Mouse (Mus musculus) 3T3-L1 (cell line): ENCODE data around the gene Prpf38b.

Source experiments
- DNase-seq: peaks from one replicate; pipeline ENCODE4 v3.0.0-alpha.2; 2015; ENCODE audit warnings: low read depth, low spot score

Gene Prpf38b

DNA sequence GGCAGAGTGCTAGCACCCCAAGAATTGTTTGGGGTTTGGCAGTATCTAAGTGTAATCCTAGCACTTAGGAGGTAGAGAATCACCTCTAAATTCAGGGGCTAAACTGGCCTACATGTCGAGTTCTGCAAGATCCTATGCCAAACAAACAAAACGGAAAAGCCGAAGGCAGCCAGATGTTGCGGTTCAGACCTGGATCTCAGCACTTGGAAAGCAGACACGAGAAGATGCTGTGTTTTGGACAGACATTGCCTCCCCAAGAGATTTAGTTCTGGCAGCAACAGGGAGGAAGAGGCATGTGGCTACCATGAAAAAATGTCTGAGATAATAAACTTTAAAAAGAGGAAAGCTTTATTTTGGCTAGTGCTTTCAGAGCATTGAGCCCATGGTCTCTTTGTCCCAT lies 10.8 kb downstream of the Prpf38b start:
- peak; percentile 20 for DNase-seq

DNA sequence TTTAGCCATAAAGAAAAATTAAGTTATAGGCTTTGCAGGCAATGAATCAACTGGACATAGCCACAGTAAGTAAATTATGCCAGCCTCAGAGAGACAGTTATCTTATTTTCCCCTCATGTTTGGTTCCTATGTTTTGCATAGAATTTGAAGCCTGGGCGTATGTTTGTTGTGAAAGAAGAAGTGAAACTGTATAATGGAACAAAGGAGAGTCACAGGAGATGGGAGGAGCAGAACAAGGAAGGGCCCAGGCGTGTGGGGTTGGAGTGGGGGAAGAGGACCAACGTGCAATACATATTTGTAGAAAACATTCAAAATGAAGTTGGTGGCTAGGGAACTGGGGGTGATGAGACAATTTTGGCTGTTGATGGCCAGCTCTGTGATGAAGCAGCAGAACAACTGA lies 11.4 kb downstream of the Prpf38b start:
- no peak for DNase-seq

DNA sequence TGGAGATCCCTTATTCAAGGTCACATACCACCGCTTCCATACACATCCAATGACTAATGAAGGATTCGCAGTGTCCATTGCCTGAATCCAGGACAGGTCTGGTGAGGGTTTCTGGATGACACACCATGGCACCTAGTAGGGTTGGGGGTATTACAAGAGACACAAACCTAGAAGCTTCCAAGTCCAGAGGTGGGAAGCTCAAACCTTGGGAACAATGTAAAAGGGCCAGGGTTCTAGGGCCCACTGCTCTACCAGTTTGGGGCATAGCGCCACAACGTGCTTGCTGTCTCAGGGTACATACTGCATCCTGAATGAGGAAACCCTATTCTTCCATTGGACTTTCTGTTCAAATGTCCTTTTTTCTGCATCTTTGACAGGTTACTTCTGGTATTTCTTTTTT lies 12.9 kb downstream of the Prpf38b start:
- no peak for DNase-seq

DNA sequence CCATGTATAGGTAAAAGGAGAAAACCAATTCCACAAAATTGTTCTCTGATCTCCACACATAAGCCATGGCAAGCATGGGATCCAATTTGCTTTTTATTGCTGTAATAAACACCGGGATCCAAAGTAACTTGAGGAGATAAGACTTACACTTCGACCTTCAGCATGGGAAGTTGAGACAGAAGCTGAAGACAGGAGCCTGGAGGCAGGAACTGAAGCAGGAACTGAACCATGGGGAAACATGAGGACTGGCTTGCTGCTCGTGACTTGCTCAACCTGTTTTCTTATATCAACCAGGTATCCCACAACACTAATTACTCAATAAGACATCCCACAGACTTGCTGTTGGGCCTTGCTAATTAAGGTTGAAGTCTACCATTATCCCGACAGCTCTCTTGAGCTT lies 18.6 kb downstream of the Prpf38b start:
- DNase-seq, result no peak

DNA sequence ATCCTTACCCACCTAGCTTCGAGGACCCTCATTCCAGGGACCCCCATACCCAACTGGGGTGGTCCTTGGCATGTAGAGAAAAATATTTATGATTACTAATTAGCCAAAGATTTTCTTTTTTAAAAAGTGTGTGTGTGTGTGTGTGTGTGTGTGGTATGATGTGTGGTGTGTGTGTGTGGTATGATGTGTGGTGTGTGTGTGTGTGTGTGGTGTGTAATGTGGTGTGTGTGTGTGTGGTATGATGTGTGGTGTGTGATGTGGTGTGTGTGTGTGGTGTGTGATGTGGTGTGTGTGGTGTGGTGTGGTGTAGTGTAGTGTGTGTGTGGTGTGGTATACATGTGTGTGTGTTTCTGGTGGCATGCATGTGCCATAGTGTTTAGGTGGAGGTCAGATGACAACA lies 19.4 kb downstream of the Prpf38b start:
- no peak for DNase-seq

DNA sequence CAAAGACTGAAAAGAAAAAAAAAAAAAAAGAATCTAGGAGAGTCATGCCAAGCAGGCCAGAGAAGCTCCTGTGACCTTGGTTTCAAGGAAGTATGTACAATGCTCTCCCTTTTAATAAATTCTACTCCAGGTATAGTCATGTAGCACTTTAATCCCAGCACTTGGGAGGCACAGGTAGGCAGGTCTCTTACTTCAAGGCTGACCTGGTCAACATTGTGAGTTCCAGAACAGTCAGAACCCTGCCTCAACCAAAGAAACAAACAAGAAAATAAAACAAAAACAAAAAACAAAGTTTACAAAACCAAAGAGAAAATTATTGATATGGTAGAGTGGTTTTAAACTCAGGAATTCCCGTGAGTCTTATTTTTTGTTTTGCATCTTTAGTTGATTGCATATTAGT lies 21.6 kb downstream of the Prpf38b start, which contains the start of gene Fndc7:
Gene Fndc7, minus strand, starts transcription at position 101 of the 400 bp plus-strand sequence.
- DNase-seq, result no peak

DNA sequence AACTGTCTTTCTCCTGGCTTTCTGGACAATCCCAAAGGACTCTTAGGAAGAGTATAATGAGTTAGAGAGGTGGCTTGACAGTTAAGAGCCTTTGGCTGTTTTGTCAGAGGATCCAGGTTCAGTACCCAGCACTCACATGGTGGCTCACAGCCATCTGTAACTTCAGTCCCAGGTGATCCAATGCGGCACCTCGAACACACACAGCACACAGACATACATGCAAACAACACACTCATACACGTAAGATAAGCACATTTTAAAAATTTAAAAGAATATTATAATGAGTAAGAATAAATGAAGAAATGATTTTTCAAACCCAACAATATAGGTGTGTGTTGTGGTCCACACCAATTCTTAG lies 23.9 kb downstream of the Prpf38b start:
- DNase-seq, result no peak

DNA sequence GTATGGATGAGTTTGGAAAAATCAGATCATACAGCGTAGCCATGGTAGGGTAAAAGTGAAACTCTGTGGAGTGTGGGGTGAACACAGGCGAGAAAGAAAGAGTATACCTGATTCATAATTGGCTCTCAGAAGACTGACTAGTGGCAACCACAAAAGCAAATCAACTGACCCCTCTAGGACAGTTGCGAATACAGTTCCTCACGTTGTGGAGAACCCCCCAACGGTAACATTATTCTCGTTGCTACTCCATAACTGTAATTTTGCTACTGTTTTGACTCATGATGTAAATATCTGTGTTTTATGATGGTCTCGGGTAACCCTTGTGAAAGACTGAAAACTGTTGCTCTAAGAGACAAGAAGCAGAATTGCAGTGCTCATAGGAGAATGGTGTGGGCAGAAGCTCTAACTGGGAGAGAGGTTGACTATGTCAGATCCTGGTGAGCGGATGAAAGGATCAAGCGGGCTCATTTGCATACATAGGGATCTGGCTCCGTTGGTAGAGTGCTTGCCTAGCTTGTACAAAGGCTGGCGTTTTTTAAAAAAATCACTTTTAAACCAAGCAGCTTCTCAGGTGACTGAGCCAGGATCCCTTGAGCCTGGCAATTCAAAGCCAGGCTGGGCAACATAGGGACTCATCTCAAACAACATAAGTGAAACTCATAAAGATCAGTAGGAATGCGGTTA lies 24.5 kb downstream of the Prpf38b start:
- DNase-seq, result no peak

DNA sequence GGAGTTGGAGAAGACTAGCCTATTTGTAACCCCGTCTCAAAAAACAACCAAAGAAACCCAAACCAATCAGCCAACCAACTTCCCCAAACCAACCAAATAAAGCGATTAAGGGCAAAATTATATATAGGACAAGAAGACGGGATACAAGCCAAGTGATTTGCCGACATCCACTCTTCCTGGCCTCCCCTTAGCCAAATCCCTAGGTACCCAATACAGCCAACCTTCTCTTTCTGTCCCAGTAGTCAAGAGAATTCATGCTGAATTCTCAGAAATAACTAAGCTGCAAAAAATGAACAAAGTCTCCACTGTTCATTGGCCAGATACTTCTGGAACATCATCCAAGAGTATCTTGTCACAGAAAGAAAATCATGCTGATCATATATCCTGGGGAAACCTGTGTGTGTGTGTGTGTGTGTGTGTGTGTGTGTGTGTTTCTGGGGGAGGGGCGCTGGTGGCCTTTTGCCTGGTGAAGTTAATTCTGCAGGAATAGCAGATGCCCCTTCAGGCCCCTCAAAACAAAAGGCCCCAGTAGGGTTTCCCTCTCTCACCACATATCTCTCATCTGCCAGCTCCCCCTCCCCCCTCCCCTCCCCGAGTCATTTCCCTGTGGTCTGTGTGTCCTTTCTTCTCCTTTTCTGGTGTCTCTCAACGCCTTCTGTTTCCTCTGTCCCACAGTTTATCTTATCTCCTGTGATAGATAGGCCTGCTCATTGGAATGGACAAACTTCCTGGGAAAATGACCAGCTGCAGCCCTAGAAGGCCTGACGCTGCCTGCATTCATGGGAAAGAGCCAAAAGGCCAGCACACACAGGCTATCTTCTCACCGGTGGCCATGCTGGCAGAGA lies 25.6 kb downstream of the Prpf38b start:
- DNase-seq, result peak; percentile 33

DNA sequence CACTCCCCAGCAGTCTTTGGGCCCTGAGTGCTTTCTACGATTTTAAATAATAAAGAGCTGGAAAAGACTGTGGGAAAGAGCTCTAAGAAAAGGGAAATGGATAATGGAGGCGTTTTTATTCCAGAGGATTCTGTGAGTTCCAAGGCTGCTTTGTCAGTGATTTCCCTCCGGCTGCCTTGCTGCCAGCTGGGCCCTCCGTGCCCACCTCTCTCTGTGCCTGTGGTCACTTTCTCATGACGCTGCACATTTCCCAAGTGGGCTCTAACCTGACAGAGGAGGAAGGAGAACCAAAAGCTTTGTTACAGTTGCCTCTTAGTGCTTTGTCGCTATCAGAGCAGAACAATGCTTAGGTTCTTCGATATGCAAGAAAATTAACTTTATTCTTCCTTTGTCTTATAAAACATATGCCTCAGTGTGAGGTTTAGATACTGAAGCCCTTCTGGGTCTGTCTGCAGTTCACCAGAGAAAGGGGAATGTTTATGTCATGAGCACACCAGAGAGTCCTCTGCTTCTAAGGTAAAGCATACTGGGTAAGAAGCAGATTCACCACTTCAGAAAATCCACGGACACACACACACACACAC lies 26.7 kb downstream of the Prpf38b start:
- no peak for DNase-seq

DNA sequence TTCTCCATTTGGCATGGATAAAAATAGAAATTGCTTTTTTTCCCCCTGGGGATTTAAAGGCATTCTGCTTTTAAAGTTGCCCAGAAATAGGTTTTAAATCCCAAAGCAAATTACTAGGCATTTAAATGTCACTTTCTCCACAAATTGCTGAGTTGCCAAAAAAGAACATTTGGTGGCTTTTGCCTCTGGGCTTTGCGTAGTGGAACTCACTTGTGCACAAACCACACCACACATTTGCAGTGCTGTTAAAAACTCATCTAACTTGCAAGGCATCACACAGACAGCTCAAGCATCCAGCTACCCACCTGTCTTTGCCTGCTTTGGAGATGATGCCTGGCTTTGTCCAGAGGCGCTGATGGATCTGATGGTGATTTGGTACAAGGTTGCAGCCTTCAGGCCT lies 28.5 kb downstream of the Prpf38b start:
- peak; percentile 45 for DNase-seq

DNA sequence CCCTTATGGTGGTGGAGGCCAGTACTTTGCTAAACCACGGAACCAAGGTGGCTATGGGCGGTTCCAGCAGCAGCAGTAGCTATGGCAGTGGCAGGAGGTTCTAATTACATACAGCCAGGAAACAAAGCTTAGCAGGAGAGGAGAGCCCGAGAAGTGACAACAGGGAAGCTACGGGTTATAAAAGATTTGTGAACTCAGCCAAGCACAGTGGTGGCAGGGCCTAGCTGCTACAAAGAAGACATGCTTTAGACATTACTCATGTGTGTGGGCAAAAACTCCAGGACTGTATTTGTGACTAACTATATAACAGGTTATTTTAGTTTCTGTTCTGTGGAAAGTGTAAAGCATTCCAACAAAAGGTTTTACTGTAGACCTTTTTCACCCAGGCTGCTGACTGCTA lies 29.7 kb downstream of the Prpf38b start:
- peak; percentile 90 for DNase-seq

DNA sequence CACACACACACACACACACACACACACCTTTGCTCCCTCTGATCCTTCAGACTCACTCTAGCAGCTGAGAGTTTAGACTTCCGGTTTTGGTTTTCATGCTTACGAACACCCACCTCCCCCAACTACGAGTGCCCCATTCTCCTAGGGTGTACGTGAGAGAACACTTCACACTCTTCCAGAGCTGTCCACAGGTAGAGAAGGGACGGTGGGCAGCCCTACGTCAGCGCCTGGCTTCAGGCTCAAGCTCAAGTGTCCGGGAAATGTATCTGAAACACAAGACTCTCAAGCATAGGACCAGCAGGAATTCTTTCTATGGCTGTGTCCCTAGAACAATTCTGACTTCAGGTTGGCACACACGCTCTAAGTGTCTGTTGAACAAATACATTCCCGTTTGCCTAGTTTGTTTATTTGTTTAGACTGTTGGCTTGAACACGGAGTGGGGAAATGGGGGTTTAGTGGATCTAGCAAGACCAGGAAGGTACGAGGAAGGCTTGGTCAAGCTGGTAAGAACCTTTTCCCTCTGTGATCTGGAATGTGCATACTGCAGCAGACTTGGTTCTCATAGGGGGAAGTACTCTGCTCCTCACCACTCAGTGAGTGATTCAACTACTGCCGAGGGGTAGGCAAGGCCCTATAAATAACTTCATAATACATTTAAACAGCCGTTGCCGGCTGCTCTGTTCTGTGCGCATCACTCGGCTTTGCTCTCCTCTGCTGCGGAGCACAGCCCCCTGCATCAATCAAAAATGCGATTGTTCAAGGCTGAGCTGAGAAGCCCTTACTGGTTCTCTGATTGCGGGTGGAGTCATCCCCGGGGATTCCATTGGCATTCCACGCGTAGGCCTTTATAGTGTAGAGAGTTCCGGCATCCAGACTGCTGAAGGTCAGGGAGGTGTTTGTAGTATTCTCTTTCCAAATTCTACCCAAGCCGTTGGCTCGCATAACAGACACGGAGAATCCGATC lies 30.7 kb downstream of the Prpf38b start:
- DNase-seq, result peak; percentile 62

DNA sequence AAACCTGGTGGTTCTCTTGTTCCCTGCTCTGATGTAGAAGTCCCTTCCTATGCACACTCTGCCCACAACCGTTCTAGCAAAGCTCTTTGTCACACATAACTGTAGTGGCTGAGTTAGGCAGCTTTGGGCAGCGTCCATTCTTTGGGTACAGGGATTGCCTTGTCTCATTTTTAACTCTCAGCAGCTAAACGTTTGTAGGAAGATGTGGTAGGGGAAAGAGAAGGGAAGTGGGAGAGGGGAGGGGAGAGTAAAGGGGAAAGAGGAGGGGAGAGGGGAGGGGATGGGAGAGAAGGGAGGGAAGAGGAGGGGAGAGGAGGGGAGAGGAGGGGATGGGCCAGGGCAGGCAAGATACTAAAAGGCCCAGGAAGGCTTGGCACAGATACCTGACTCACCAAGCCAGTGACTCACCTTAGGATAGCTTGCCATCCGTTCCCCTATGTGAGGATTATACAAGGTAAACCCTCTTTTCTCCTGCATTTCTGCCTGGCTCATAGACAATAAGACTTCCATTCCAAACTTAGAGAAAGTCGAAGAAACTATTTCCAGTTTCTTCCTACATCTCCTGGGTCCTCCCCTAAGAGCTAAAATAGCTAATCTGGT lies 31.6 kb downstream of the Prpf38b start:
- DNase-seq, result peak; percentile 54

DNA sequence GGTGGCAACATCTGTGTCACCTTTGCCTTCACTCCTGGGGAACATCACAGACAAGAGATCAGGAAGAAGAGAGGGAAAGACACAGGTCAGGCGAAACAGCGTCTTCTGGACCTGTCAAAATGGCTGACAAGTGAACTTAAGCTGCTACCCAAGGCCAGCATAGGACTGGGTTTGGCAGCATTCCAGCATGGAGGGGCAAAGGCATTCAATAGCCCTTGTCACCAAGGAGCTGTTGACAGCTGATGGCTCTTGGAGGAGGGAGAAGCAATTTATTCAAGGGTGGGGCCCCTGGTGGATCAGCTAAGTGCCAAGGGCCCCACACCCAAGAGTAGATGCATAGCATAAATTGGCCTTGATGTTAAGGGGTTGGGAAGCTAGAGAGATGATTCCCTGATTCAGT lies 32.4 kb downstream of the Prpf38b start:
- no peak for DNase-seq

DNA sequence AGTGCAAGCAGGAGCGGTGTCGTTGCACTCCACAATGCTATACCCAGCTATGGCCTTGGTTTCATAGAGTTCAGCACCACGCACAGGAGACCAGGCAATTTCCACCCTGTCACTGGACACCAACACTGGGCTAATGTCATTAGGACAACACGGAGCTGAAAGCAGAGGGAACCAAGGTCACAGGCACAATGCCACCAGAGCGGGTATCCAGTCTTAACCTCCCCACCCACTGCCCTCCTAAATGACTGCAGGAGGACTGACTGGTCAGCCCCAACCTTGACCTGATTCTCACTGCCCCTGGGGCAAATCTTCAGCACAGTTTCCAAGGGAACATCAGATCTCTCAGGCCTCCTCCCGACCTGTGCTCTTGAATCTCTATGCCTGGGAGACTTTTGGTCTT lies 40.9 kb downstream of the Prpf38b start:
- no peak for DNase-seq

DNA sequence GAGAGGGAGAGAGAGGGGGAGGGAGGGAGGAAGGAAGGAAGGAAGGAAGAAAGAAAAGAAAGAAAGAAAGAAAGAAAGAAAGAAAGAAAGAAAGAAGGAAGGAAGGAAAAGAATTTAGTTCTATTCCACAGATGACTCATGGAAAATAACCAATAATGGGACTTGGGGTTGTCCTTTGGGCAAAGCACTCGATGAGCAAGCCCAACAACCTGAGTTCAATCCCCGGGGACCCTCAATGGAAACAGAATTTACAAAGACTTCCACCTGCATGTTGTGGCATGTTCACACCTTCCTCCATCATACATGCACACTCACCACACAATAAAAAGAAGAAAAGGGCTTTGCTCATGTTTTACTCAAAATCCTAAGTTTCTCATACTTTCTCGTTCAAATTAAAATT lies 44.1 kb downstream of the Prpf38b start:
- DNase-seq, result no peak

DNA sequence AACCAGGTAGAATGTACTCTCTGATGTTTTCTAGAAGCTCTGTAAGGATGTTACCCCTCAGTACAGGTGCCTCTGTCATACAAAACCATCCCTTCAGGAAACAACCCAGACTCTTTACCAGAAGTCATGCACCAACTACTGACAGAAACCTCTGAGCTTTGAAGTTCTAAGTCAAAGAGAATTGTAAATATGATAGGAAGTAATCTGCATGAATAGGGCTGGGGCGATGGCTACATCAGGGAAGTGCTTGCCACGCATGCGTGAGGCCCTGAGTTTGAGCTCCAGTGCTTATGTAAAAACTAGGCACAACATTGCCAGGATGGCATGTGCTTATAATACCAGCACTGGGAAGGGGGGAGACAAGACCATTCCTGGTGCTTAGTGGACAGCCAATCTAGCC lies 45.9 kb downstream of the Prpf38b start:
- DNase-seq, result no peak

DNA sequence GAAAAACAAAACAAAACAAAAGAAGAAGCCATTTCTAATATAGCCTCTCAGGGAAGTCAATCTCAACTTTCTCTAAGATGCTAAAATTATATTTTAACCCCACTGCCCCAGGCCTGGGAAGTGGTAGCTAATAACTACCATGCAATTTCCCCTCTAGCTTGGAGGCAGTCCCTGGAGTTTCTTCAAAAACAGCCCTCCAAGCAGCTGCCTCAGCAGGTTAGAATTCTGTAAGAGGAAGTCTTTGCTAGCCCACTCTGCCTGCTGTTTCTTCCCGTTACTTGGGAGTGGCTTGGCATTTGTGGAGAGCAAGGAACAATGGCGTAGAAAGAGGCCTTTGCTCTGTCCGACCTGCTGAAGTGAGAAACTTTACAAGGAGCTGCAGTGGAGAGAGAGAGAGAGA lies 46.4 kb downstream of the Prpf38b start:
- no peak for DNase-seq

DNA sequence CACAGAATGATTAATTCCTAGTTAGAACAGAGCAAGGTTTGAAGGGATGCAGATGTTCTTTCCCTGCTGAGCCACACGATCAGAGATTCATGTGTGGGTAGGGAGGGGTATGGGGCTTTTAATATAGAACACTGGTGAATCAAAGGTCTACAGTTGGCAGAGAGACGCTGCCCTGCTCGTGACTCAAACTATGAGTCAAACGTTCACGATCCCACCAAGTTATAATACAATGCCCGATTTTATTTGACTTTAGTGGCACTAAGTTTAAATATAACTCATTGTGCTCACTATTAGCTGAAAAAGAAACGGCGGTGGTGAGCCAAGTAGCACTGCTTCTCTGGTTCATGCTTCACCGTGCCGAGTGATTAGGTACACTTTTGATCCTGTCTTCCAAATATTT lies 48.4 kb downstream of the Prpf38b start:
- peak; percentile 92 for DNase-seq

DNA sequence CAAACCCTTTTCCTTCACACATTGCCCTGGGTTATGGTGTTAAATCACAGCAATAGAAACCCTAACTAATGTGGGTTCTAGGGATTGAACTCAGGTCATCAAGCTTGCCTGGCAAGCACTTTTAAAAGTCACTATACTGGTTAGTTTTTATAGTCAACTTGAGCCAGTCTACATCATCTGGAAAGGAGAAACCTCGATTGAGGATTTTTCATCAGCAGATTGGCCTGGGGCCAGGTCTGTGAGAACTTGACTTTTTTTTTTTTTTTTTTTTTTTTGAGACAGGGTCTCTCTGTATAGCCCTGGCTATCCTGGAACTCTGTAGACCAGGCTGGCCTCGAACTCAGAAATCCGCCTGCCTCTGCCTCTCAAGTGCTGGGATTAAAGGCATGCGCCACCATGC lies 49.2 kb downstream of the Prpf38b start:
- DNase-seq, result peak; percentile 53
